Mouse (Mus musculus) gonadal fat pad, adult 2 months (tissue): ENCODE results near the gene Mrpl43. TPM values are rescaled to one million over a fixed set of nuclear protein-coding genes. Genes with fewer than 3 reads are reported as not detected.

ENCODE experiments used
- DNase-seq: peaks from one replicate; pipeline ENCODE4 v3.0.0-alpha.2; 2012; ENCODE audit warnings: low read depth
- polyA plus RNA-seq: library from polyadenylated mRNA; depleted of rRNA; stranded (reverse); fragments of >200 nt; gene quantifications from 2 replicates; pipeline ENCODE4 v1.2.3, GENCODE M21; 2012

Mrpl43 gene
- polyA plus RNA-seq, 1 experiment = 74.7 TPM

DNA sequence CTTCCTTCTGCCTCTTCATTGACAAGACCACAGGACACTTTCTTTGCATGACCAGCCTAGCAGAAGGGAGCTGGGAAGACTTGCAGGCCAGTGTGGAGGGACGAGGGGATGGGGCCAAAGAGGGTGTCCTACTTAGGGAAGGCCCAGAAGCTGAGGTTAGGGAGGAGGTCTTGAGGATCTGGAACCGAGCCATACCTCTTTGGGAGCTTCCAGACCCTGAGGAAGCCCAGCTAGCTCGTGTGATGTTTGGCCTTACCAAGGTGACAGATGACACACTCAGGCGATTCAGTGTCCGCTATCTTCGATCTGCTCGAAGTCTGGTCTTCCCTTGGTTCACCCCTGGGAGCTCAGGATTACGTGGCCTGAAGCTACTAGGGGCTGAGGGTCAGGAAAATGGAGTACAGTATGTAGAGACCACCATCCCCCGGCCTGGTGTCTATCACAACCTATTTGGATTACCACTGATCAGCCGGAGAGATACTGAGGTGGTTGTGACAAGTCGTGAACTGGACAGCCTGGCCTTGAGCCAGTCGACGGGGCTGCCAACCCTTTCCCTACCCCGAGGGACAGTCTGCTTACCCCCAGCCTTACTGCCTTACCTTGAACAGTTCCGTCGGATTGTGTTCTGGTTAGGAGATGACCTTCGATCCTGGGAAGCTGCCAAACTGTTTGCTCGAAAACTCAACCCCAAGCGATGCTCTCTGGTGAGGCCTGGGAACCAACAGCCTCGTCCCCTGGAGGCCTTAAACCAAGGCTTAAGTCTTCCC is 1.4 kb upstream of the Mrpl43 start:
- no peak for DNase-seq

- no peak for DNase-seq
These were observed 779 bp upstream of the Mrpl43 start for GRCm38 (mm10) chr19:45007021-45007420.

GRCm38 (mm10) chr19:45005444-45005843 is 798 bp downstream of the Mrpl43 start, which contains the start of gene Twnk:
TSS of gene Twnk (plus strand) at chr19:45005663.
- no peak for DNase-seq

DNA sequence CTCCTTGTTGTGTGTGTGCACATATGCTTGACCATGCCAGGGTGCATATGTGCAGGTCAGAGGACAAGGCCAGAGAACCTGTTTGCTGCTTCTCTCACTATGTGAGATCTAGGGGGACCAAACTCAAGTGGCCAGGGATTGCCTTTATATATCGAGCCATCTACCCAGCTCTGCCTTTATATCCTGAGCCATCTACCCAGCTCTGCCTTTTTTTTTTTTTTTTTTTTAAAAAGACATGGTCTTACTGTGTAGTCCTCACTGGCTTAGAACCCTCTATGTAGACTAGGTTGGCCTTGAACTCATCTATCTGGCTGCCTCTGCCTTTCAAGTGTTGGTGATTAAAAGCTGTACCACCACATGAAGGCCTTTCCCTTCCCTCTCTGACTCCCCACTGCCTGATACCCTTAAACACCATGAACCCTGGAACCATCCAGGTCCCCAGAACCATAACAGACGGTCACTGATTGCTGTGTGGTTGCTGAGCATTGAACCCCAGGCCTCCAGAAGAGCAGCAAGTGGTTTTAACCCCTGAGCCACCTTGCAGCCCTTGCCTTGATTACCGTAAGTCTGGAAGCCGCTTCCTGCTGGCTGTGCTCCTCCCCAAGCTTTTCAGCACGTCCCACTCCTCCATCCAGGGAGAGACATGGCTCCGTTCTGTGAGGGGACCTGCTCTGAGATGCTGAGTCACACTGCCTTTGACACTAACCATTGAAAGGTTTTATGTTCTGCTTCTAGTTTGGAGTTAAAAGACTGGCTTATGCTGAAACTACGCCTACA is 2.3 kb downstream of the Mrpl43 start:
- no peak for DNase-seq

DNA sequence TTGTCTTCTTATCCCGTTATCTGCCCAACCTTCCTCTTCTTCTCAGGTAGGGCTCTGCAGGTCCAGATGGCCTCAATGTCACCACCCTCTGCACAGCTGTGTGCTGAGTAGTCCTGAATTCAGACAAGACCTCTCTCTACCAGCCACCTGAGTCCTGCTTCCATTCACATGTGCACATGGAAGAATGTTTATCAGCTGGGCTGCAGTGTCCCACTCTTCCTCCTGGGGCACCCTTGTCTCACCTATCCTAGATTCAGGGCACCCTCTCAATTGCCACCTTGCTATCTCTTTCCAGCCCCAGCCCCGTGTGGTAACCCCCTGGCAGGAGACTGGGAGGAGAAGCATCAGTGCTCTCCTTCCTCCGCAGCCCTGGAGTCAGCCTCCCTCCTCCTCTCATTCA is 3.9 kb downstream of the Mrpl43 start:
- no peak for DNase-seq

DNA sequence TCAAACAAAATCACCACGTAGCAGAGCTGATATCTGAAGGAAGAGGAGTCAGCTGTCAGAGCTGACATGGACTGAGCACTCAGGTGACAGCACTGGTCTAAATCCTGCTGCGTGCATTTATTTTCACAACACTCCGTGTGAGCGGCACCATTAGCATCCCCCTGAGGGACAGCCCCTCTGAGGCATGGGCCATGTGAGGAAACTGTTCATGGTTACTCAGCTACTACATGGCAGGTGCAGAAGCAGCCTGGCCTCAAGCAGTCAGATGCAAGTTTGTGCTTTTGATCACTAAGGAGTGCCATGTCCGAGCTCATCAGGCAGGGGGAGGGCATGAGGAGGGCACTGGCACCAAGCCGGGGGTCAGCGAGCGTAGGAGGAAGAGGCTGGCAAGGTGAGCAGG is 6.6 kb downstream of the Mrpl43 start:
- no peak for DNase-seq

DNA sequence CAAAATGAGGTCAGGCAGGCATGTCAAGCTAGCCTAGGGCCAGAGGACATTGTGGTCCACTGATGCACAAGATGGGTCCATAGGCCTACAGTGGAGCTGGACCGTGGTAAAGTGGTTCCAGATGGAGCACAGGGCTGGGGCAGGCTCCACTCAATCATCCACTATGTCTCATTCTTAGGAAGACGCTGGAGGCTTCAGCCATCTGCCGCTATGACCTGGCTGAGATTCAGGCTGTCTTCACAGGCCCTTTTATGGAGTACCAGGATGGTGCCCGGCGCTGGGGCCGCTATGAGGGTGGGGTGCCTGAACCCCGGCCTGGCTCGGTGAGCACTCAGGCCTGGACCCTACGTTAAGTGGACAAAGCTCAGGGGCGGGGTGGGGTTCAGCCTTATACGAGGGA is 8.5 kb downstream of the Mrpl43 start:
- DNase-seq = no peak

DNA sequence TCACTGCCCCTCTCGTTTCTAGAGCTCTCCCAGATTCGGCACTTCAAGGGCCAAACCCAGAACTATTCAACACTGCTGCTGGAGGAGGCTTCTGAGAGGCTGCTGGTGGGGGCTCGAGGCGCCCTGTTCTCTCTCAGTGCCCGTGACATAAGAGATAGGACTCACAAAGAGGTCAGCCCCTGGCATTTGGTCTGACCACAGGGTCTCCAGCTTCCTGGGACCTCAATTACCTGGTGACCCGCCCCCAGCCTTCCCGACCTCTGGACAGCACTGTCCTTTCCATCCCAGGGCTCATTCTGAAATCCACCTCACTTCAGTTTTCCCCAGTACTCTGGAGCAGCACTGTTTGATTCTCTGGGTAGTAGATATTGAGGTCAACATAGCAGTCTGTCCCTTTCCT is 13.5 kb downstream of the Mrpl43 start:
- no peak for DNase-seq

GRCm38 (mm10) chr19:44992246-44992645 is 14.0 kb downstream of the Mrpl43 start:
- no peak for DNase-seq

- DNase-seq = no peak
These were observed 15.2 kb downstream of the Mrpl43 start for GRCm38 (mm10) chr19:44991031-44991430.

DNA sequence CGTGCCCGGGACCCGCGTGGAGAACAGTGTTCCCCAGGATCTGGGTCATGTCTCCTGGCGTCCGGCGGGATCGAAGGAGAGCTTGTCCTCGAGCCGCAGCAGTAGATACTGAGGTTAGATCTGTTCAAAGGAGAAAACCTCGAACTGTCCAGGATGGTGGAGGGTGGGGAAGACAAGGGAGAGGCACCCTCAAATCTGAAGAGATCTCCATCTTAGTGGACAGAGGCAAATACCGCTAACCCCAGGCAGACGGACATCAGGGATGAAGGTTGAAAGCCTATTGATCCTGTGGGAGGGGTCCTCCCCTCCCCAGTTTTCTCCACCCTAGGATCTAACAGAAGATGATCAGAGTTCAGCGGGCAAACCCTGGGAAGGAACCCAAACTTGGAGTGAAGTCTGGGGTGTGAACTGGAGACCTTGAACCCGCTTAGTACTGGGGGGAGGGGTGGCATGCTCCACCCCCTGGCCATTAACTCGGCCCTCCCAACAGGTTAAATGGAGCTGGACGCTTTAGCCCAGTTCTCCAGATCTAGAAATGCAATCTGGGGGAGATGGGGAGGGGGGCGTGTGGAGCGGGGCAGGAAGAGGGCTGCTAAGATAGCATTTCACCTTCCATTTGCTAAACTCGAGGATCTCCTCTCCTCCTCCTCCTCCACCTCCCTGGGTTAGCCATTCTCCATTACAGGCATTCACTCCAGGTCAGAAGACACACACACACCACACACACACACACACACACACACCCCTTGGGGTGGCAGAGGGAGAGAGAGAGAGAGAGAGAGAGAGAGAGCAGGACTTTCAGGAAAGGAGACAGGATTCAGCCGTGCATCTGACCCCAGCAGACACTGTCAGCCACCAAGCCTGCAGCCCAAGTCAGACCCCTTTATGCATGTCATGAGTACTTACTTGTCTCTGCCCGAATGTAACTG is 16.4 kb downstream of the Mrpl43 start:
- no peak for DNase-seq

DNA sequence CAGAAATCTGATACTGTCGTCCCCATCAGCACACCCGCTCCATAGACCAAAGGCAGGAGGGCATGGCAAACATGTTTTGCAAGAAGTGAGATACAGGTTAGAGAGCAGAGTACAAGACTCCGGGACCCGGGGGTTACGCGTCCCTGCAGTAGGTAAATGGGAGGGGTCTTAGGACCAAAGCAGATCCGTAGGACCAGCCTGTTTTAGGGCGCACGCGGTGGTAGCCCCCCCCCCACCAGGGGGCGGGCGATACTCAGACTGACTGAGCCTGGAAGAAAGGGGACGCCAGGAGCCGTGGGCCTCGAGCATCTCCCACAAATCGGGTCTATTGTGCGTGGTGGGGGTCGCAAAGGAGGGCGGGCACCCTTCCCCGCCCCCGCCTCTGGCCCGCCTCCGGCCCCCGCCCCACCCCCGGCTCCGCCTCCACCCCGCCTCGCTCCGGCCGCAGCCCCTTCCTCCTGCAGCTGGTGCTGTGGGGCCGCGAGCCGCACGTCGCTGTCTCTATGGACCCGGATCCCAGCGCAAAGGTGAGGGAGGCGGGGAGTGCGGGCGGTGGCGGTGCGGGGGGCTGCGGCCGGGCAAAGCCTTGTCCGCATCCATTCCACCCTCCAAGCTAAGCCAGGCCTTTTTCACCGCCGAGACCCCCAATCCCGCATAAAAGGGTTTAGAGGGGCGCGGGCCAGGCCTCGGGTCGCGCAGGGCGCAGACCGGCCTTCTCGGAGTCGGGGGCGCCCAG is 17.2 kb downstream of the Mrpl43 start, which contains the start of gene Sema4g:
Gene Sema4g (plus strand): TSS at position 271 of the 736 bp plus-strand sequence.
- DNase-seq = no peak

DNA sequence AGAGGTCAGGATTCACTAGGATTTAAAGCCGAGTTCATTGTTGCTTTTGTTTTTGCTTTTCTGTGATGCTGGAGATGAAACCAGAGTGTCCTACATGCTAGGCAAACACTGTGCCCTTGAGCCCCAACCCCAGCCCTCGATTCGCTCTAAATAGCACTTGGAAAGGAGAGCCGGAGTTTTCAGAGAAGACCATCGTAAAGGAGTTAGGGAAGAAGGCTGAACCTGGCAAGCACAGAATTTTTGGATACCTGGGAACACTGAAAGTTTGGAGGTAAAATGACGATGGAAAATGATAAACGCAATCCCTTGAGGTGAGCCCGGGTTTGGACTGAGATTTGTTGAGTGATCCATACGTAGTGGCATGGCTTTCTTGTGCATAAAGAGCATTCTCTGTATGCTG is 17.9 kb downstream of the Mrpl43 start:
- DNase-seq = no peak

- no peak for DNase-seq
These were observed 18.4 kb downstream of the Mrpl43 start for GRCm38 (mm10) chr19:44987851-44988250.

DNA sequence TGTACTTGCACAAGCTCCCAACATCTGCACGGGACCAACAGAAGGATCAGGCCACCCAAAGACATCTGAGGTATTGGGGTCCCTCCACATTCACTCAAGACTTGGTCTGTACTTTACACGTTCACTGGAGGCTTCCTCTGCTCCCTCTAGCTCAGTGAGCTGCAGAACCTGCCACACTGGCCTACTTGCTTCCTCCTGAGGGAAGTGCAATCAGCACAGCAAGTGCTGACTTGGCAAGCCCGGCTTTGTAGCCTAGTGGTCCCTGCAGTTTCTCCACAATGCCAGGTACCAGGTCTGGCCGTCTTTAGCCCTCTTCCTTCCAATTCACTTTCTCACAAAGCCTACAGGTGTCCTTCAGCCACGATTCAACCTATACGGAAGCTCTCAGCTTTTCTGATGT is 19.2 kb downstream of the Mrpl43 start:
- no peak for DNase-seq

DNA sequence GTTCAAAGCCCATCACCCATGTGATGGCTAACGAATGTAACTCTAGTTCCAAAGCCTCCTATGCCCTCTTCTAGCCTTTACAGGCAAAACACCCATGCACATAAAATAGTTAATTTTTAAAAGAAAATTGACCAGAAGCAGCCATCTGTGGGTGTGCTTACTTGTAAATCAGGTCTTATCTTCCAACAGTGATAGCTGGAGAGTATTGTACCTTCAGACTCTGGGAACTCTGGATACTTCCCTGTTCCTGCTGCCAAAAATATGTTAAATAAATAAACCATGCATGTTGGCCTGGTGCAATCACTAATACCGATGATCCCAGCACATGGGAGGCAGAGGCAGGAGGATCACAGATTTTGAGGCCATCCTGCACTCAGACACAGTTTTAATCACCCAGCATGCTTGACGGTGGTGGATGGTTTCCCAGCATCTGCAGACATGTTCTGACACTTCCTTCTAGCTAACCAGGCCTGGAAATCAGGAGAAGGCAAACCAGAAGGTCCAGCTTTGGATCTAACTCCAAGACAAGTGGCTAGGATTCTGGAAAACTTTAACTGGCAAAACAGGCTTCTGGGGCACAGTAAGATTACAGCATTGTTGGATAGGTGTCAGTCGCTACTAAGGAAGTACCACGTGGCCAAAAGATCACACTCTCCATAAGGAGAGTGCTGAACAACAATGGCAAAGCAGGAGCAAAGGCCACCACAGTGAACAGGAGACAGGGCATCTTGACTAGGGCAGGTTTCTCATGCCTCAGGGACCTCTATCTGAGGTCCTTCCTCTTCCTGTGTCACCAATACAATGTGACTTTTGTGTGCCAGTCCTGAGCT is 20.9 kb downstream of the Mrpl43 start:
- peak; percentile 68 for DNase-seq

DNA sequence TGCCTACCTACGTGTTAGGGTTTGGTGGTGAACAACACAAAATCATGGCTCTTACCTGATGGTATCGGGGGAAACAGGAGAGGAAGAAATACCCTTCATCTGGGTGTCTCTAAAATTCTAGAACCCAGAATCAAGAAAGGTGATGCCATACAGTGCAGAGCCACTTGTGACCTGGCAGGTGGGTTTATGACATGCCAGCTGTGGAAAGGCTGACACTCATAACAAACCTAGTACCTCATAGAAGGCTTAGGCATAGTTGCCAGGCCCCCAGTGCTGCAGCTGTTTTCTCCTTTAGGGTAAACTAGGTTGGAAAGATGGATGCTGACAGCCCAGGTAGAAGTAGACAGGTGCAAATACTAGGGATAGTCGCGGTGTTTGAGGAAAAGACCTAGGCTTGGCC is 21.8 kb downstream of the Mrpl43 start:
- DNase-seq = no peak

DNA sequence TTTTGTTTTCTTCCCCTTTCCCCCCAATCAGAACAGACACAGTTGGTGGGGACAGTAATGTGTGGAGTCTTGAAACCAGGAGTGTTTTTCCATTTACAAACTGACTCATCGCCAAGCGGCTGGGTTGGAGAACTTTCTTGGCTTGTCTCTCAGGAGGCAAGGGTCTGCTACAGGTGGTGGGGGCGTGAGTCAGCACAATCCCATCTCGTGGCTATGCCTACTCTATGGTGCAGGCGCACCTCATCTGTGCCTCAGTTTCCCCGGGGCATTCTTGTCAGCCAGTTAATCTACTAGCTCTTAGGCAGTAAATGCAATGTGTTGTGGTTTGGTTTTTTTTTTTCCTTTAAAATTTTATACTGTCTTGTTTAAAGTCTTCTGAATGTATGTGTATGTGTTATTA is 22.9 kb downstream of the Mrpl43 start:
- DNase-seq = no peak

DNA sequence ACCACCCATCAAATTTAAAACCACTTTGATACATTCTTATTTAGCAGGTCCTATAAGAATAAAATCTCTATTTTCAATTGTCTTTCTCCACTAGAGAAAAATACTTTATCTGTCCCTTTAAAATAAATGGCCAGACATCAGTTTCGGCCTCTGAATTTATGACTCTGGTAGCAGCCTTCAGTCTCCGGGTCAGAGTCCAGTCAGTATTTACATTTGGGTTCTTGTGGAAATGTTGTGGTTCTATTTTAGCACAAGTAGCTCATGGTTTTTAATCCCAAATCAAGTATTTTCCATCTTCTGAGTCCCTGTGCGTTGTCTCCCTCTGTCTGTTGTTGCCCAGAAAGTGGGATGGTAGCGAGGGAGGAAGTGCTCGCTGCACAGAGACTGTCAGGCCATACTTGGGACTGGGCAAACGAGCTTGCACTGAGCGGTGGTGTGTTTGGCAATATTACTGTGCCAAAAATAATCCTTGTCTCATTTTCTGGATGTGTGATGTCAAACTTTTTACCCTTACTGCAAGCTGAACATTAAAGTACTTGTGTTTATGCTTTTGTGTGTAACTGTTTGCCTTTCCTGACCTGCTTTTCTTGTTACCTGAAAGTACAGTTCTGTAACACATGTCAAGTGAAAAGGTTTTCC is 23.6 kb downstream of the Mrpl43 start:
- no peak for DNase-seq

- DNase-seq = no peak
These were observed 25.5 kb downstream of the Mrpl43 start for GRCm38 (mm10) chr19:44980787-44981186.
